Mouse (Mus musculus) G1E (cell line): ENCODE data around the gene Thrb. TPM values are rescaled to one million over a fixed set of nuclear protein-coding genes. Genes with fewer than 3 reads are reported as not detected.

Experiments used
- ATAC-seq: 2 replicates; pipeline ENCODE4 v1.8.0; 2016; ENCODE audit warnings: mild to moderate bottlenecking; ENCODE audit not compliant: insufficient number of reproducible peaks, poor library complexity, low FRiP score, severe bottlenecking; ENCODE audit errors: extremely low read depth
- DNase-seq: peaks from one replicate; pipeline ENCODE4 v3.0.0; 2012; ENCODE audit warnings: low spot score
- H3K27me3 ChIP-seq: 2 replicates; pipeline ENCODE4 v1.6.1; 2012; ENCODE audit warnings: mild to moderate bottlenecking, low read length, inconsistent platforms; ENCODE audit not compliant: insufficient read depth
- H3K36me3 ChIP-seq: replicated peaks from 2 replicates; pipeline ENCODE3; 2012; ENCODE audit warnings: mild to moderate bottlenecking, inconsistent platforms
- H3K4me1 ChIP-seq: 2 replicates; pipeline ENCODE4 v1.6.1; 2012; ENCODE audit warnings: low read depth, low read length, inconsistent platforms, mixed read lengths; ENCODE audit not compliant: insufficient read depth
- H3K4me3 ChIP-seq: 2 replicates; pipeline ENCODE4 v1.5.1; 2012; ENCODE audit warnings: low read depth, mild to moderate bottlenecking, inconsistent platforms, low read length, moderate library complexity, mixed read lengths
- H3K9me3 ChIP-seq: replicated peaks from 2 replicates; pipeline ENCODE4 v1.6.1; 2012; ENCODE audit warnings: inconsistent platforms
- CTCF ChIP-seq: IDR thresholded peaks from 2 replicates; pipeline ENCODE4 v1.5.1; 2012; ENCODE audit warnings: low read depth, low read length, inconsistent platforms, mixed read lengths
- GATA1 ChIP-seq: IDR thresholded peaks from 2 replicates; pipeline ENCODE4 v1.6.1; 2012; ENCODE audit warnings: borderline replicate concordance, low read length, inconsistent platforms, mixed read lengths
- GATA2 ChIP-seq: IDR thresholded peaks from 2 replicates; pipeline ENCODE4 v1.6.1; 2012; ENCODE audit warnings: low read depth, low read length, inconsistent platforms, borderline replicate concordance
- POLR2AphosphoS5 ChIP-seq: IDR thresholded peaks from 2 replicates; pipeline ENCODE4 v1.6.1; 2012; ENCODE audit warnings: low read depth, low read length, inconsistent platforms; ENCODE audit not compliant: insufficient replicate concordance
- TAL1 ChIP-seq: conservative IDR thresholded peaks from 2 replicates; pipeline ENCODE4 v1.6.1; 2012; ENCODE audit warnings: low read depth, low read length, inconsistent platforms, mixed read lengths
- polyA plus RNA-seq: library from polyadenylated mRNA; stranded (reverse); fragments of >175 nt; gene quantifications from 2 replicates; pipeline ENCODE4 v1.2.3, GENCODE M21; 2012
- total RNA-seq, 2 experiments: library from RNA; stranded (forward) in 1 of 2; stranded (reverse) in 1 of 2; fragments of 200-1000 nt in 1 of 2; fragments of >200 nt in 1 of 2; fragmentation: Nextera tagmentation in 1 of 2; gene quantifications; 2 replicates each; pipeline ENCODE4 v1.2.3; 2014 to 2017

Gene Thrb
- total and polyA plus RNA-seq, 3 experiments, result 6.3 to 26.7 (median 7.0) TPM

GRCm38 (mm10) chr14:17959901-17960300 is 299.8 kb downstream of the Thrb start:
- TF ChIP-seq GATA1 (no peak), CTCF (no peak), TAL1 (no peak), GATA2 (no peak), POLR2AphosphoS5 (no peak)
- Histone ChIP-seq H3K4me1 (no peaks in the 10 kb centered on the region), H3K36me3 (peaks cover 4% of the 10 kb centered on the region), H3K9me3 (no peaks in the 10 kb centered on the region), H3K4me3 (no peak overlapping the region), H3K27me3 (no peaks in the 10 kb centered on the region)
- DNase-seq, result no peak
- no peak for ATAC-seq

DNA sequence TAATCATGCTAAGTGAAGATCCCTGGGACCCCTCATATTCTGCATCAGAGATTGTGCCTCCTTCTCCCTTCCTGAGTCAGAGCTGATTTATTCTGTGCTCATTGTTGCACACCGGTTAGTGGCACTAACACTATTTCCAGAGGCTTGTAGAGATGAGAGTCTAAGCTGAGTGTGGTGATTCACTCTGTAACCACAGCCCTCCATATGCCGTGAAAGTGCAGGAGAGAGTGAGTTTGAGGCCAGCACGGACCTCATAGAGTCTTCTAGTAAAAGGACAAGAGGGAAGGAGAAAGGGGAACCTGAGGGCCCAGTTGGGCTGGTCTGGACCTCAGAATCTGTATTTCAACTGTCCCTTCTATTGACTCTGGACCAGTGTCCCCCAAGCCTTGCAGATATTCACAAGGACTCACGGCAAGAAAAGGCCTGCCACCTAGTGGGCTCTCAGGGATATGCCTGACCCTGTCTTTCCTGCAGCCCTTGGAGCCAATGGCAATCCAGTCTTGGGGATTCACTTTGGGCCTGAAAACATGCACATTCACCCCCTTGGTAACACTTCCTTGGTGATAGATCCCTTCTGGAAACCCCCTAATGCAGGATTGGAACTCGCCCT is 307.2 kb downstream of the Thrb start:
- H3K9me3 ChIP-seq, result no peaks in the 10 kb centered on the region
- TF ChIP-seq CTCF, result peak; percentile 56
- no peak for TF ChIP-seq GATA2
- H3K4me3 ChIP-seq, result no peak overlapping the region
- no peaks in the 10 kb centered on the region for H3K4me1 ChIP-seq
- H3K27me3 ChIP-seq, result no peaks in the 10 kb centered on the region
- peaks cover 4% of the 10 kb centered on the region for H3K36me3 ChIP-seq
- ATAC-seq (peak; percentile 63), DNase-seq (peak; percentile 16)

GRCm38 (mm10) chr14:17972132-17972531 is 312.1 kb downstream of the Thrb start:
- Histone ChIP-seq H3K4me3 (no peak overlapping the region), H3K36me3 (peaks cover 5% of the 10 kb centered on the region), H3K4me1 (no peaks in the 10 kb centered on the region), H3K9me3 (no peaks in the 10 kb centered on the region), H3K27me3 (no peaks in the 10 kb centered on the region)
- ATAC-seq (no peak), DNase-seq (no peak)
- TF ChIP-seq GATA1 (no peak), POLR2AphosphoS5 (no peak), GATA2 (no peak), CTCF (no peak), TAL1 (no peak)

- Histone ChIP-seq H3K27me3 (no peaks in the 10 kb centered on the region), H3K4me1 (no peaks in the 10 kb centered on the region), H3K4me3 (no peak overlapping the region), H3K9me3 (no peaks in the 10 kb centered on the region), H3K36me3 (peaks cover 5% of the 10 kb centered on the region)
- TF ChIP-seq GATA2, result no peak
- DNase-seq, result no peak
- no peak for ATAC-seq
Observed at GRCm38 (mm10) chr14:17972665-17973064, 312.6 kb downstream of the Thrb start.

- H3K36me3 ChIP-seq, result peaks cover 5% of the 10 kb centered on the region
- DNase-seq (no peak), ATAC-seq (no peak)
- no peaks in the 10 kb centered on the region for H3K27me3 ChIP-seq
- no peaks in the 10 kb centered on the region for H3K9me3 ChIP-seq
- TF ChIP-seq GATA2, result no peak
- no peak for TF ChIP-seq TAL1
- no peak for TF ChIP-seq POLR2AphosphoS5
- TF ChIP-seq CTCF, result no peak
- no peak for TF ChIP-seq GATA1
- no peaks in the 10 kb centered on the region for H3K4me1 ChIP-seq
- no peak overlapping the region for H3K4me3 ChIP-seq
Observed at GRCm38 (mm10) chr14:17975786-17976185, 315.7 kb downstream of the Thrb start.

GRCm38 (mm10) chr14:17978259-17978658 is 318.2 kb downstream of the Thrb start:
- H3K27me3 ChIP-seq, result no peaks in the 10 kb centered on the region
- ATAC-seq (no peak), DNase-seq (no peak)
- peaks cover 7% of the 10 kb centered on the region for H3K36me3 ChIP-seq
- H3K4me1 ChIP-seq, result no peaks in the 10 kb centered on the region
- H3K4me3 ChIP-seq, result no peak overlapping the region
- H3K9me3 ChIP-seq, result no peaks in the 10 kb centered on the region
- TF ChIP-seq TAL1 (no peak), GATA2 (no peak), GATA1 (no peak), POLR2AphosphoS5 (no peak), CTCF (no peak)

DNA sequence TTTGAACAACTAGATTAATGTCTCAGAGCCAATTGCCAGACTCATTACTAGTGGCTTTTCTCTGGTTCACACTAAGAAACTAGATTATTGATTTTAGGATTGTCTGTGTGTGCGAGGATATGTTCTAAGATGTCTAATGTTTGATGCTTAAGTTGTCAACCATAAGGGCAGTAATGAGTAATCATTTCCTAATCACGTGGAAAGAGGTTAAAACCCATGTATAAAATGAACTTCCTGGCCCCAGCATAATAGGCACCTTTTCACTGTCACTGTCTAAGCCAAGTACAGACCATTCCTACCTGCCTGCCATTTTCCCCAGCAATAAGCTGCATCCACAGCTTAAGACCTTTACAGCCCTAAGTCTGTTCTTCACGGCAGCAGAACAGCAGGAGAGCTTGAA is 321.2 kb downstream of the Thrb start:
- DNase-seq (no peak), ATAC-seq (no peak)
- H3K9me3 ChIP-seq, result no peaks in the 10 kb centered on the region
- no peak for TF ChIP-seq CTCF
- no peak for TF ChIP-seq GATA2
- TF ChIP-seq TAL1, result no peak
- no peak for TF ChIP-seq POLR2AphosphoS5
- TF ChIP-seq GATA1, result no peak
- no peaks in the 10 kb centered on the region for H3K27me3 ChIP-seq
- H3K36me3 ChIP-seq, result peaks cover 2% of the 10 kb centered on the region
- no peaks in the 10 kb centered on the region for H3K4me1 ChIP-seq
- no peak overlapping the region for H3K4me3 ChIP-seq
